Mouse (Mus musculus): Measurements from ENCODE around the gene Prkaa2.

- TF ChIP-seq CTCF (IDR thresholded peaks at IDR 0.05; ENCODE audit: borderline replicate concordance, extremely low read depth, insufficient read depth, insufficient read length): no peak
- TF ChIP-seq POLR2A (IDR thresholded peaks at IDR 0.05; ENCODE audit: borderline replicate concordance, extremely low read depth, insufficient read depth, insufficient read length, poor library complexity, severe bottlenecking): no peak
Observed at GRCm38 (mm10) chr4:104988102-104988501, 121.6 kb downstream of the Prkaa2 start.

Measured in brain, embryonic 14.5 days (tissue).